Mouse (Mus musculus) spleen, postnatal 14 days (tissue): ENCODE results near the gene Spty2d1.
A peak's percentile ranks its signal among the peaks of the same experiment; 100 is the strongest.
"Not testable (repeated sequence)": the region's sequence is repeated elsewhere in the genome, so short reads cannot be mapped to it uniquely, and the experiment has no call there.

Source experiments
- DNase-seq, 2 experiments: peaks; one replicate each; pipeline ENCODE4 v3.0.0; 2021 to 2022; ENCODE audit warnings: low spot score in 2 of 2

Spty2d1 gene

DNA sequence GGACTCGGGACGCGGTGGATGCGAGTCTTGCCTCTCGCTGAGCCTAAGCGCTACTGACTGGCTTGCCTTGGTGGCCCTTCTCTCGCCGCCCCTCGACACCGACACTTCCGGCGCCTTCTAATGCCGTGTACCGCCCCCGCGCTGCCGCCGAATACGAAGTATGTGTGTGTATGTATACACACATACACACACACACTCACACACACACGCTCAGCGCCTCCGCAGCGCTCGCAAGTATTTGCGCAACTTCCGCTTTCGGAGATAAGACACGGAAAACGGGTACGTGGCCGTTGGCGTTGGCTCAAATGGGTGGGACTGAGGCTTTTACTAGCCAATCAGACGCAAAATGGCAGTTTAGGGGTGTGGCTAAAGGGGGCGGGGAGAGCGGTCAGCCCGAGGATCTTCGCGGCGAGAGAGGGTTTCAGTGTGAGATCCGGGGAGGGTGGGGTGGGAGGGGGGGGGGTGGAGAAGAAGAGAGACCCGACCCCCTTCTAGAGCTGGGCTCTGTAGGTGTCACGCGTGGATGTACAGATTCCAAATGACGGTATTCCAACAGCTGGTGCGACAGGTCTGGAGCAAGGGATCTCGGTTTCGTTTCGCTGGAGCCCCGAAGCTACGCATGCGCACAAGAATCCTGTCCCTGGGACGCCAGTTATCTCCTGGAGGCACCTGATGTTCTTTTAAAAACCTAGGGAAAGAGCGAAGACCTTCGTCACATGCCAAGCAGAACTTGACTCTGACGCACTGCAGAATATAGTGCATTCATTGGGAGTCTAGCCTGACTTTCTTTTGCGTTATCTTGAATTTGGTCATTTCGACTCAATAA, at the start of gene Spty2d1:
Gene Spty2d1 (minus strand): TSS at position 244 of the 826 bp plus-strand sequence.
- peak; percentile 97 to 98 for DNase-seq

DNA sequence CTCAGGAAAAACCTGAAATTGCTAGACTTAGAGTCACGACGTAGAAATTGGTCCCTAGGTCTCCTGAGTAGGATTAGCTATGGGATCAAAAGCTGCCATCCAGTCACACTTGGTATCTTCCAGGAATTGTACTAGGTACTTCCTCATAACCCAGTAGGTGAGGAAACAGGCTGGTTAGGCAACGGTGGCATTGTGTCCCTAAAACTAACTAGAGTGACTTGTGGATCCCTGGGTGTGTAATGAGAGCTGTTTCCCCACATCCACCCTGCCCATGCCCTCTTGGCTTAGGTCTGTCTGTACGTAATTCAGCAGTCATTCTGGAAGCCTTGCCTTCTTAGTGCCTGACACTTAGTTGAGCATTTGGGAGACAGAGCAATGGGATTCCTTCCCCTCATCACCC, 48.1 kb upstream of the Spty2d1 start:
- DNase-seq, result no peak

DNA sequence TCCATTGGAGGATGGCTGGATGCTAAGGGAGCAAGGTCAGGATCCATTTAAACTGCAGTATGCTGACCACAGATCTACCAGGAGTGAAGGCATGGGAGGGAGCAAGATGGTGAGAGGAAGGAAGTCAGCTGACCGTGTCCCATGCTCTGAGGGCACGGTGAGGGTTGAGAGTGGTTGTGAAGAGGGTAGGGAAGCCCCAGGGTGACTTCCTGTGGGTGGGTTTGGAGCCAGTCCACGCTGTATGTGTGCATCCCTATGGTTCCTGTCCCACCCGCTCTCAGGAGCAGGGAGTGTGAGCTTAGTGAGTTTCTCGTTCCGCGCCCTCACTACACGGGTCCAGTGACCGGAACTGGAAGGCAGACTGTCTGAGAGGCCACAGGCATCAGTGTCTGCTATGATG, 47.5 kb upstream of the Spty2d1 start:
- DNase-seq, result no peak

DNA sequence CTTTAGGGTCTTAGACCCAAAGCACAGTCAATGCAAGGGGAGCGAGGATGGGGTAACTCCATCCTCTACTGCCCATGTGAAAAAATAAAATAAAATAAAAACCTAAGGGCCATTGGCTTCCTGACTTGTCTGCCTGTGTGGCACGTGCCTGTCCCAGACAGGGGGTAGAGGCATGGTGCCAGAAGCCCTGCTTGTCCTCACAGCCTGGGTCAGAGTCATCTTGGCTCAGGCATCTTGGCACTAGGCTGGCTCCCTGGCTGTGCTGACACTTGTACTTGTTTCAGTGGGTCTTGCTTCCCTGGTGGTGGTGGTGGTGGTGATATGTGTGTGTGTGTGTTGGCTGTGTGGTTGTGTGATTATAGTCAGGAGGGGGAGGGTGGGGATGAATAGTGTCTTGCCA, 46.5 kb upstream of the Spty2d1 start:
- DNase-seq, result no peak

DNA sequence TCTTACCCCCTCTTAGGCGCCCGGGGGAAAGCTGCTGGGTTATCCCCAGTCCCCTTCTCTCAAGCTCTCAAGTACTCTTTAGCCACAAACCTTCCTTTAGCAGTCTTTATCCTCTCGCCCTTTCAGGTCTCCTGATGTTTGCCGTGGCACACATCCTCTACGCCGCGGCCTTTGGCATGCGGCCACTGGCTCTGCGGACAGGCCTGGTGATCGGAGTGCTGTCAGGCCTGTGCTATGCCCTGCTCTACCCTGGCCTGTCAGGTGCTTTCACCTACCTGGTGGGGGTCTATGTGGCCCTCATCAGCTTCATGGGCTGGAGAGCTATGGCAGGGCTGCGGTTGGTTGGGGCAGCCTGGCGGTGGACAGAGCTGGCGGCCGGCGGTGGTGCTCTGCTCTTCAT, 45.1 kb upstream of the Spty2d1 start:
- DNase-seq, result no peak

DNA sequence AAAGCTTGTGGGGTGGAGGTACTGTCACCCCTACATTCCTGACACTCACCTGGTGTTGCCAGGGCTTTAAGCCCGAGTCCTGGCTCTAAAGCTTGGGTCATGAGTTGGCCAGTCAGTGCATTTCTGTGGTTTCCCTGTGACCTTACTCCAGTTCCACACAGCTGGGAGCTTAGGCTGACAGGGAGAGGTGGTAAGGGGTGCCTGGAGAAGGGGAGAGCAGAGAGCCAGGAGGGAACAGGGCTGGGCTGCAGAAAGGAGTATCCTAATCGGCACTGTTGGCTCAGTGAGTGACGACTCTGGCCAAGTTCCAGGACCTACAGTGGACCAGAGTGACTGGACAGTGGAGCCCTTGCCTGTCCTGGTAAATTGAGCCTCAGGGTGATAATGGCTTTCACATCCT, 44.1 kb upstream of the Spty2d1 start:
- no peak for DNase-seq

DNA sequence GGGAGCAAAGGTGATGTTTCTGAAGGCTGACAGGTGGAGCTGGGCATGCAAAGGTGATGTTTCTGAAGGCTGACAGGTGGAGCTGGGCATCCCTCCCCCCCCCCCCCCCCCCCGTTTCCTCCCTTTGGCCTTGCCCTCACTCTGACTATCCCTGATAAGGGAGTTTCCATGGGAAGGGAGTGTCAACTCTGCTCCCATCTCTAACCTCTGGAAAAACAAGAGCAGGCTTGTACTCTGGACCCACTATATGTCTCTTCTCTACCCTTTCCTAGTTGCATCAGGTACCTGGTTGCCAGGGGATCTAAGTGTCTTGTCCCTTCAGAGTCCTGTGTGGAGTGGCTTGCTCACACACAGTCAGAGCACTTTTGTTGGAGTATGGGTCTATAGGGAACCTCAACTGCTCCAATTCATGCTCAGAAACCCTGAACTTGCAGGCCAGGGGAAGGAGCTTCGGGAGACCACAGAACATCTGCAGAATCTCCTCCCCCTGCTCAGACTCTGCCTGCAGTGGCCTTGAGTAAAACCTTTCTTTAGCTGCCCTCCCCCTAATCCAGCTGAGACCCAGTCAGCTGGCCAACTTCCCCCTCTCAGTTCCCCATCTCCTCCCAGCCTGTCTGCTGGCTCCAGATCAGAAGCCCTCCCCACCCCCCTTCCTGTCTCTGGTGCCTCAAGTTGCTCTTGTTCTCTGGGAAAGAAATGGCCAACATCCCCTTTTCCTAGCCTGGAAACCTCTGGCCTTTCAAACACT, 43.4 kb upstream of the Spty2d1 start:
- peak; percentile 18 to 33 for DNase-seq

DNA sequence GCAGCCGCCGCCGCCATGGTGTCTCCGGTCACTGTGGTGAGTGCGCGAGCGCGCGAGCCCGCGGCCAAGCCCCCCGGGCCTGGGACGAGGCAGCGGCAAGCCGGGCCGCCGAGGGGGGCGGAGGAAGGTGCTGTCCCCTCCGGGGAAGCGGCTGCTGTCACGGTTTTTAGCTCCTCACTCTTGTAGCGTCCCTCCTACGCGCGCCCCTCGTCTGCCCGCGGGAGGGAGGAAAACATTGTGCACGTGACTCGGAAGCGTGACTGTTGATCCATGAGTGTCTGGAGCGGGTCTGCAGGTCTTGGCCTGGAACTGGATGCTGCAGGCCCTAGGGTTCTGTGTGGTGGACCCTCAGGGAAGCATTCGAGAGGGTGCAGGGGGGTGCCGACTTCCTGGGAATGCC, 42.6 kb upstream of the Spty2d1 start:
- peak; percentile 20 to 41 for DNase-seq

DNA sequence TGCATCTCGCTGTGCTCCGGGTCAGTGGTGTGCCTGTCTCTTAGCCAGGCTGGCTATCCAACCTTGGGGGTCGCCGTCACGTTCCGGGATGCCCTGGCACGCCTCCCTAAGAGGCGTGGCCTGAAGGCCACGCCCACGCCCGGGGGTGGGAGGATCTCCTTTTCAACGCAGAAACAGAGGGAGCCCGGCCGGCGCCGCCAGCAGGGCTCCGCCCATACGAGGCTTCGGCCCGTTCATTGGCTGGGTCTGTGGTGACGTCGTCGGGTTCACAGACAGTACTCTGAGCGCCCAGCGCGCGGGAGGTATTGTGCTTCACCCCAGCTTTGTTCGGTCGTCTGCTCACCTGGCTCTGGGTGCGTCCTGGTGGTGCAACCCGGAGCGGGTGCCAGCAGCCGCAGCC, 42.2 kb upstream of the Spty2d1 start, which contains the start of gene Tmem86a:
Gene Tmem86a (plus strand): TSS at position 236 of the 400 bp plus-strand sequence.
- DNase-seq, result peak; percentile 82 to 86

DNA sequence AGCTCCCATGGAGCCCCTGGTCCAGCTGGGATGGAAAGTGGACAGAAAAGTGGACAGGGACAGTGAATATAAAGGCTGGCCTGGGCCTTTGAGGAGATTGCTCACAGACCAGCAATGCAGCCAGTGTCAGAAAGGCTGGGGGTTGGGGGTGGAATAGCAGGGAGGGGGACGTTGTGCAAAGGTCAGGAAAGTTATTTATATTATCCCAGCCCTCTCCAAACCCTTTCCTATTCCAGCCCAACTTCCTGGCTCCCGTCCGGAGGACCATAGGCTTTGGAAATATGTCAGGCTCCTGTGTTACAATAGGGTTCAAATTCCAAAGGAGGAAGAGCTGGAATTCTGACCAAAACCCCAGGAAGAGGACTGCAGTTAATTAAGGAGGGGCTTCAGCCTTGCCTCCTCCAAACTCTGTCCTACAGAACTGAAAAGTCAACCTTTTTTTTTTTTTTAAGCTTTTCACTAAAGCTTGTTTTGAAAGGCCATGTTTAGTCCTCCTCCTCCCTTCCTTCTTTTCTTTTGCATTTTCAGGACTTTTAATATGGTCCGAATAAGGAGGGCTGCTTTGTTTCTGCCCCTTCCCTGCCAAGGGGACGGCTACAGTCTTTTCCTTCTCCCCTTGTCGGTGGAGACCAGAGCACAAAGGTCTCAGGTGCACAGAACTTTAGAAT, 34.7 kb upstream of the Spty2d1 start:
- DNase-seq, result no peak

DNA sequence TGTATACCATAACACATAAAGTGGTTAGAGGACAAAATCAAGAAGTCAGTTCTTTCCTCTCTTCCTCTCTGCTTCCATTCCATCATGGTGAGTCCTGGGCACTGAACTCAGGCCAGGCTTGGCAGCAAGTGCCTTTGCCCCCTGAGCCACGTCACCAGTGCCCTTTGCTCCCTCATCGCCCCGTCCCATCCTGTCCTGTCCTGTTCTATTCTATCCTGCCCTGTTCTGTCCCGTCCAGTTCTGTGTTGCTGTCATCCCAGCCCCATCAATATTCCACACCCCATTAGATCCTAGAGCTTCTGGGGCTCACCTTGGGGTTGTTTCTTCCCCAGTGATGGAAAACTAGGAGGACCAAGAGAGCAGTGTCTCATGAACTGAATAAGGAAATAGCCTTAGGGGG, 33.9 kb upstream of the Spty2d1 start:
- DNase-seq, result no peak

DNA sequence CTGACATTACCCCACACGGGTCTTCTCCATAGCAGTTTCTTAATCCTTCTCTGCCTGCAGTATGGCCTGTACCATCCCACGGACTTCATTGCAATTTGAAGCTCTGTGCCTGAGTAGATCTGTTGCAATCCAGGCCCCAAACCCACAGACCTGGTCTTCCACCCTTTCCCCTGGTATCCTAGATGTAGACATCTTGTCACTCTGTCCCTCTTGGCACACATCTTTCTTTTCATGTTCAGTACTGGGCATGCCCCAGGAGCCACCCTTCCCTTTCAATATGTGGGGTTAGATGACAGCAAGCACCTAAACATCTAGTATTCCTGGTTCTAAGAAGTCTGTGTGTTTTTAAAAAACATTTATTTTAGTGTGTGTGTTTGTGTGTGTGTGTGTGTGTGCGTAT, 33.5 kb upstream of the Spty2d1 start:
- DNase-seq, result no peak

DNA sequence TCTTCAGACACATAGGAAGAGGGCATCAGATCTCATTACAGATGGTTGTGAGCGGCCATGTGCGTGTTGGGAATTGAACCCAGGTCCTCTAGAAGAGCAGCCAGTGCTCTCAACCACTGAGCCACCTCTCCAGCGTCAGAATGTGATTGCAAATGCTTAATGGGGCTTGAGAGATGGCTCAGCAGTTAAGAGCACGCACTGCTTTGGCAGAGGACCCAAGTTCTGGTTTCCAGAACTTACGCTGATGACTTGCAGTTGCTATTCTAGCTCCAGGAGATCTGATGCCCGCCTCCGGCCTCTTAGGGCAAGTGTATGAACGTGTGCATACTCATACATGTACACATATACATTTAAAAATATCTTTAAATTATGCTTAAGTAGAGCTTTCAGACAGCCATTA, 27.2 kb upstream of the Spty2d1 start:
- no peak for DNase-seq

DNA sequence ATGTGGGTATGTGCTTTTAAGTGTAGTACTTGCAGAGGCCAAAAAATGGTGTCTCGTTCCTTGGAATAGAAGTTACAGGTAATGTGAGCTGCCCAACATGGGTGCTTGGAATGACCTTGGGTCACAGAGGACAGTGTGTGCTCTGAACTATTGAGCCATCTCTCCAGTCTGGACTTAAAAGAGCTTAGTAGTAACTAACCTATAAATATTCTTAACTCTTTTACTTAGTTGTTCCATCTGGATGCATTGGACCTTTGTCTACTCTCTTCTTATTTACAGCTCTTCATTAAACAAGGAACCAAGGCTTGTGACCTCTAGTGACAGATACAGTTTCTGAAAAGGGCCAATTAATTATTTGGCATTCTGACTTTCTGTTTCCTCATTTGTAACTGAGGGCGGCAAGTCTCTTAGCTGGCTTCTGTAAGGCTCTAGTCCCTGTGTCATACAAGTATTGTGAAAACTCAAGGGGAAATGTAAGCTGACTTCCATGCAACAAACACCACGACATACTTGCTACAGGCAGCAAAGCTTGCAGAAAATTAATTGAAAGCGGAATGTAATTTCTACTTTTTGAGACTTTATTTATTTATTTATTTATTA, 26.7 kb upstream of the Spty2d1 start:
- no peak for DNase-seq

DNA sequence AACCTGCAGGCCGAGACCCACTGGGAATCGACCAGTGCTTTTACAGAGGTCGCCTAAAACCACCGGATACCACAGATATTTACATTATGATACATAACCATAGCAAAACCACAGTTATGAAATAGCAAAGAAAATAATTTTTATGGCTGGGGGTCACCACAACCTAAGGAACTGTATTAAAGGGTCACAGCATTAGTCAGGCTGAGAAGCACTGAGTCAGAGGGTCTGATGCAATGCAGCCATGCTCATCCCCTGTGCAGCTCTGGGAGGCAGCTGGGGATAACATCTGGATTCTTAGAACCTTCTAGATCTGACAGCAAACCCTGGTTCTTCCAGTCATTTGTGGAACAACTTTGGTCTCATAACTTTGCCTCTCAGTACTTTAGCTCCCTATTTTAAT, 23.2 kb upstream of the Spty2d1 start:
- DNase-seq, result no peak

DNA sequence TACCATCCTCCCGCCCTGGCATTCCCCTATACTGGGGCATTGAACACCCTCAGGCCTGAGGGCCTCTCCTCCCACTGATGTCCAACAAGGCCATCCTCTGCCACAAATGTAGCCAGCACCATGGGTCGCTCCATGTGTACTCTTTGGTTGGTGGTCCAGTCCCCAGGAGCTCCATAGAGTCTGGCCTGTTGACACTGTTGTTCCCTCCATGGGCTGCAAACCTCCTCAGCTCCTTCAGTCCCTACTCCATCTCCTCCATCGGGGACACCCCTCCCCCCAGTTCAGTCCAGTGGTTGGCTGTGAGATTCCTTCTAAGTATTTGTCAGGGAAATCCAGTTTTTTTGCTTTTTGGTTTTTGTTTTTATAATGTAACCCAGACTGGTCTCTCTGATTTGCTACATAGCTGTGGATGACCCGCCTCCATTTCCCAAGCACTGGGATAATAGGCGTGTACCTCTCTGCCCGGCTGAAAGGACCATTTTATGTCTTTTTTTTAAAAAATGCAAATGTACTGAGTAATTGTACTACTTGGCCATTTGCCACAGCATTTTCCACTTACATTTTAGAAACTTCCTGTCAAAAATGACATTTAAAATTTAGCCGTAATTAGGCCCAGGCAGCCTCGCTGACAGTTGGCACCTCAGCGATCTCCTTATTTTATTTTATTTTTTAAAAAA, 22.4 kb upstream of the Spty2d1 start:
- DNase-seq, result no peak

DNA sequence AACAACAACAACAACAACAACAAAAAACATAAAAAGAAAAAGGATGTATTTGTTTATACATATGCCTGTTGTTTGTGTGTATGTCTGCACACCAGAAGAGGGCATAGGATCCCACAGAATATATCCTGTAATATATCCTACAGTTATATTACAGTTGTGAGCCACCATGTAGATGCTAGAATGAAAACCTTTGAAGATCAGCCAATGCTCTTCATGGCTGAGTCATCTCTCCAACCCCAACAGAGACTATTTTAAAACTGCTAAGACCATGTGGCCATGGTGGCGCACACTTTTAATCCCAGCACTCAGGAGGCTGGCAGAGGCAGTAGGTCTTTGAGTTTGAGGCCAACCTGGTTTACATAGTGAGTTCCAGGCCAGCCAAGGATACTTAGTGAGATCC, 19.3 kb upstream of the Spty2d1 start:
- no peak for DNase-seq

DNA sequence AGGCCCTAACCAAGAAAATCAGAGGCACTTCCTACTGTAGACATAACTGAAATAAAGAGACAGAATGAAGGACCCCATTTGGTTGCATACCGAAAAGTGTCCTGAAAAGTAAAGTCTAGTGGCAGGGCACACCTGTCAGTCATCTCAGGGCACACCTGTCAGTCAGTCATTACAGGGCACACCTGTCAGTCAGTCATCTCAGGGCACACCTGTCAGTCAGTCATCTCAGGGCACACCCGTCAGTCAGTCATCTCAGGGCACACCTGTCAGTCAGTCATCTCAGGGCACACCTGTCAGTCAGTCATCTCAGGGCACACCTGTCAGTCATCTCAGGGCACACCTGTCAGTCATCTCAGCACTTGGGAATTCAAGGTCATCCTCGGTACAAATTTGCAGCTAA, 18.7 kb upstream of the Spty2d1 start:
- DNase-seq, result not testable (repeated sequence)

DNA sequence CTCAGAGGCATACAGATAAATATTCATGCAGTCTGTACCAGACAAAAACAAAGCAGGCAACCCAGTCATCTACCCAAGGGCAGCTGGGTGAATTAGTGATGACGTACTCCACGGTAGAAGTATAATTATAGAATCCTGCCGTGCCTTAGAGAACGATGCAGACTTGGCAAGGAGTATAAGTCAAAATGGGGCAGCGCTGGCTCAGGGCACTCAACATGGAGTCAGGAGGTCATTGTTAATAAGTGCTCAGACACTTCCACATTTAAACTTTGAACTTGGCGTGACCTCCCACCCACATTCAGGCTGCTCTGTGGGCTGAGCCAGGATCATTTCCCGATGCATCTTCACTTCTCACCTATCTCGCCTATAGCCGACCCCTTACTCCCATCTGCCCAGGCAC, 17.2 kb upstream of the Spty2d1 start:
- no peak for DNase-seq

DNA sequence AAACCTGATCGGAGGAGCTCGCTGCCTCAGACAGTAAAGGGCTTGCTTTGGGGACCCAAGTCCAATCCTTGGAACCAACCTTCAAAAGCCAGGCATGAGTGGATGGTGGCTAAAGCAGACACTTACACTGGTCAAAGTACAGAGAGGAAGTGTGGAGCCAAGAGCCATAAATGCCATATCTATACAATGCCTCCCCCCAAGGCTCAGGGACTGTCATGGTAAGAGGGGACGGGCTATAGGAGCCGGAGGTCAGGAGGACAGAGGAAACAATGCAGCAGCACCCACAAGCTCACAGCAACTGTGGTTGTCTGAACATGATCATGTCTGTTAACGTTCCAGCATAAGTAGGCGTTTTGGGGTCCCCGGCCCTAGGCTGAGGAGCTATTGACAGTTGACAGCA, 16.2 kb upstream of the Spty2d1 start:
- DNase-seq, result no peak

DNA sequence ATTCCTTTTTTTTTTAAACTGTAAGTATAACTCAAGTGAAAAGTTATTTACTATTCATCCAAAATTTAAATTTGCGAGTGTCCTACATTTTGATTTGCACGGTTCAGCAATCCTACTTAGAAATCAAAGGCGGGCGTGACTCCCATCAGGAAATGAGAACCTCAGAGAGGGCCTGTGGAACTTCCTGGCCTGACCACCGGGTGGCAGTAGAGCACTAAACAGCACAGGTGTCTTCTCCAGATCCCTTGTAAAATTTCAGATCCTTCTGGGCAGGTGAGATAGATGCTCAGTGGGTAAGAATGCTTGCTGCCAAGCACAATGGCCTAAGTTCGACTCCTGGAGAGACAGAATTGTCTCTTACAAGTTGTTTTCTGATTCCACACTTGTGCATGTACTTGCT, 15.3 kb upstream of the Spty2d1 start:
- DNase-seq, result peak; percentile 68 to 83

DNA sequence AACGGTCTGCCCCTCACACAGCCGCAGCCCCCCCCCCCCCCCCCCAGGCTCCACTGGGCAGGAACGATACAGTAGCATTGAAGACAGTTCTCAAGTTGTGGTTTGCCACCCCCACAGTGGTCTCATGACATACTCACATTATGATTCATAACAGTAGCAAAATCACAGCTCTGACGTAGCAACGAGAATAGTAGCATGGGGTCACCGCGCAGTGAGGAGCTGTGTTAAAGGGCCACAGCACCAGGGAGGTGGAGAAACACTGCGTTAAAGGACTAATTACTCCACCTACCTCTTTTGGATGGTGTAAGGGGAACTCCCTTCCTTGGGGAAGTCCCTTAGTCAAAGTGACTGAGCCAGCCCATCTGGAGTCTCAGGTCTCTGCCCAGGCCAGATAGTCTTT, 14.3 kb upstream of the Spty2d1 start:
- peak in 1 of 2 experiments; percentile 16 for DNase-seq
